Mouse (Mus musculus): Measurements from ENCODE around the gene Rs1.
"Not testable (repeated sequence)": the region's sequence is repeated elsewhere in the genome, so short reads cannot be mapped to it uniquely, and the experiment has no call there.

Gene Rs1

DNA sequence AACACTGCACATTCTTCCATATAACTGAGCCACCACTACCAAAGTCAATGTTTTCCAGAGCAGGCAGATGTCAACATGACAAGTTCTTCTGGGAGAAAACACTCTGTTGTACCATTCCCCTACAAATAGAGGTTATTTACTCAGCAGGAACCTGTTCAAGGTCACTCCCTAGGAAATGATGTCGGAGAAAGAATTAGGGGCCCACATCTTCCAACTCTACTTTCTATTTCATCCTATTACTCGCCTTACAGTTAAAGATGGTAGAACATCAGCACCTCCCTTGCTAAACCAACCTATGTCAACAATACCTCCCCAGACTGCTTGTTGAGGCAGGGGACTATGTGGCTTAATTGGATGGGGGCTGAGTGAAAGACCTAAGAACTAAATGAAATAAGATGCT is at the start of gene Rs1:
TSS of gene Rs1 (plus strand) at position 301 of the 400 bp plus-strand sequence.
- no peak for DNase-seq (ENCODE audit: low read depth, low spot score)

DNA sequence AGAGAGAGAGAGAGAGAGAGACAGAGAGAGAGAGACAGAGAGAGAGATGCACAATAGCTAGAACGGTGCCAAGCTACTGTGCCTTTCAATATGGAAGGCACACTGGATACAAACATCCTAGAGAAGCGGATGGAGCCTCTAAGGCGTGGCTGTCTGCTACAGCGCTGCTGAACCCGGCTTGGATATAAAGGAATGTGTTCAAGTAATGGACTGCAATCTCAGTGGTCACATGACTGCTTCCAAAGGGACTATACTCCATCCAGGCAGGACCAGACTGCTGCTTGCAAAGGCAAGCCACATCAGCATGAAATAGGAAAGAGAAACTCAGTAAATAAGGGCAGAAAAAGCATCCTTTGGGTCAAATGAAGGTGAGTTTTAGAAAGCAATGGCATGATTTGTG is 32.2 kb upstream of the Rs1 start, which contains the start of gene Ppef1:
TSS of gene Ppef1 (minus strand) at position 116 of the 400 bp plus-strand sequence.
- peak; percentile 65 for DNase-seq (ENCODE audit: low read depth, low spot score)

DNA sequence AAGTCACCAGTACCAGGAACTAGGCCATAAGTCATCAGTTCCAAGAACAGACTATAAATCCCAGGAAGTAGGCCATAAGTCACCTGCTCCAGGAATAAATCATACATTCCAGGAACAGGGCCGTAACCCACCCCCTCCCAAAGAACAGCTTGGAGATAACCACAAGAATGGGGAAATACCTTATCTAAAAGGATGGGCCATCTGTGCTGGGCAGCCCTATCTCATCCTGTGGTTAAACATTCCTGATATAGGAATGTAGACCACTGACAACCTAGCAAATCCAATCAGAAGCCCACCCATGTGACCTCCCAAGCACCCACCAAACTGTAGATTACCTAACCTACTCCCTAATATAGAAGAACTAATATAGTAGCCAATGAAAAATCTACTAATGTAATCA is 22.4 kb upstream of the Rs1 start:
- DNase-seq (ENCODE audit: low read depth, low spot score), result peak; percentile 41

DNA sequence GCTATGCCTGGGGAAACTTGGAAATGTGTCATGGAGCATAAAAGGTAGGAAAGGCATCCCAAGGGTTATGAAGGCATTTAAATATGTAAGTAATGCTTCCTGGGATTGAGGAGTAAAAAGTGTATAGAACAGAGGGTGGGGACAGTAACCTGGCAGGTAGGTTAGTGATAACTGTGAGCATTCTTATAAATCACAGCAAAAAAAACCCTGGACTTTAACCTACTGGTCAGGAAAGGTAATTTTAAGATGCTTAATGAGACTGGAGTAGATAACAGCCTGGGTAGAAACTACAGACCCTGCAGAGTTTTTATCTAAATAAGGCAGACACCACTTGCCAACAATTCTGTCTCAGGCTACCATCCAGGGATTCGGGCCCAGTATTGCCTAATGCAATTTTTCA is 19.2 kb upstream of the Rs1 start:
- DNase-seq (ENCODE audit: low read depth, low spot score), result no peak

DNA sequence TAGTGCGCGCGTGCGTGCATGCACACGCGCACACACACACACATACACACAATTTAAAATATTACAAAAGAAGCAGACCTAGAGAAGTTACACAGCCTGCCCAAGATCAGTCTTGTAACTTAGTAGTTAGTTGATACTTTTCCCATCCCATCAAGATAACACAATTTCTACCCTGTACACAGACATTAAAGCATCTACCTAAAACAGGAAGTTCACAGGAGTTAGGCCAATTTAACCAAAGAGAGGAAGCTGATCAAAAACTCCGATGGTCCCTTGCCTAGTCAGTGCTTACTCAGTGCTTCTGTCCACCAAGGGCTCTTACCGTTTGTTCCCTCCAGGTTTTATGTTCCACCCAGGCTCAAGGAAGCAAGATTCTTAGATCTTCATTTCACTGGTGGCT is 17.0 kb upstream of the Rs1 start:
- DNase-seq (ENCODE audit: low read depth, low spot score), result no peak

DNA sequence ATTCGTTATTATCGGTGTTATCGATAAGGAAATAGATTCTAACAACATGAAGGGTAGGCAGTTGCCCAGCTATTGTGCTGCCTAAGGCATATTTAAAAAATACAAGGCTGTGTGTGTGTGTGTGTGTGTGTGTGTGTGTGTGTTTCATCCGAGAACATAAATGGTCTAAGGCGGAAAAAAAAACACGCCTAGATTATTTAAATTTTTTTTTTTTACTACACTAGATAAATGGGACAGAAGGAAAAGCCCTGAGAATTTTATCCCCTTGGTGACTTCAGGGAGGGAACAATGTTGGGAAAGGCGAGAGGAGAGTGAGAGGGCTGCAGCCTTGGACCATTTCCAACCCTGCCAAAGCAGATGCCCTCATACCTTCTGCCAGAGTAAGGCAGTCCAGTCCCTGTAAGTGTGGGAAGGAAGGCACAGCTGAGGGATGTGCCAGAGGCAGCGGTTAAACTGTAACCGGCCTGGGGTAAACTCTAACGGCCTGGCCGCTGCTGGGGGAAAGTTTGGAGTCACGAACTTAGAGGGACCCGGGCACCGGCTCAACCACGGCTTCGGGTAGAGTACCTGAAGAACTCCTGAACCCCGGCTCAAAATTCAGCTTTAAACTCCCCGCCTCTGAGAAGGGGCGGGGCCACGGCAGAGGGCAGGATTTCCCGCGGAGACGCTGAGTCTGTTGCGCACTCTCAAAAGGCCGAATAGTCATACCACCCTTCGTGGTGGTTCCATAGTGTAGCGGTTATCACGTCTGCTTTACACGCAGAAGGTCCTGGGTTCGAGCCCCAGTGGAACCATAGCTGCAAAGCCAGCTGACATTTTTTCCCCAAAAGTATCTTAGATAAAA is 2.2 kb upstream of the Rs1 start:
- peak; percentile 89 for DNase-seq (ENCODE audit: low read depth, low spot score)

DNA sequence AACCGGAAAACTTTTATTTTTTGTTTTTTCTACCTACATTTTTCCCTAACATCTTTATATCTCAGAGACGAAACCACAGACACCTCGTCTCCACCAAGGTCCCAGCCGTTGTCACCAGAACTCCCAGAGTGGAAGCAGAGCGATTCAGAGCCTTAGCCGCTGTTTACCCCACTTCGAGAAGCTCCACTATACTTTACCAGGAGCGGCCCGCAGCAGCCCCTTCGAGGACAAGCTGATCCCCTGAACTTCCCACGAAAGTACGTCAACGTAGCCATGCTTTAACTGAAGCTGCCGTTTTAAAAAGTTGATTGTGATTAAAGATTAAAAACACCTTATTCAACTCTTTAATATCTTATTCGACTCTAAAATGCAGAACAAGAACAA is 1.6 kb upstream of the Rs1 start:
- DNase-seq (ENCODE audit: low read depth, low spot score), result no peak

DNA sequence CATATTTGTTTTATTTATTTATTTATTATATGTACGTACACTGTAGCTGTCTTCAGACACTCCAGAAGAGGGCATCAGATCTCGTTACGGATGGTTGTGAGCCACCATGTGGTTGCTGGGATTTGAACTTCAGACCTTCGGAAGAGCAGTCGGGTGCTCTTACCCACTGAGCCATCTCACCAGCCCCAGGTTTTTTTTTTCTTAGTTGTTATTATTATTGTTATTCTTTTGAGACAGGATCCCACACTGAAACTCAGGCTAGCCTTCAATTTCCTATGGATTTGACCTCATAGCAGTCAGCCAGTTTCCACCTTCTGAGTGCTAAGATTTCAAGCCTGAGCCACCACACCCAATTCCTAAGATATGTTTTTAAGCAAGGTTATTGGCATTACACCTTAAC is 1.8 kb downstream of the Rs1 start:
- not testable (repeated sequence) for DNase-seq (ENCODE audit: low read depth, low spot score)

DNA sequence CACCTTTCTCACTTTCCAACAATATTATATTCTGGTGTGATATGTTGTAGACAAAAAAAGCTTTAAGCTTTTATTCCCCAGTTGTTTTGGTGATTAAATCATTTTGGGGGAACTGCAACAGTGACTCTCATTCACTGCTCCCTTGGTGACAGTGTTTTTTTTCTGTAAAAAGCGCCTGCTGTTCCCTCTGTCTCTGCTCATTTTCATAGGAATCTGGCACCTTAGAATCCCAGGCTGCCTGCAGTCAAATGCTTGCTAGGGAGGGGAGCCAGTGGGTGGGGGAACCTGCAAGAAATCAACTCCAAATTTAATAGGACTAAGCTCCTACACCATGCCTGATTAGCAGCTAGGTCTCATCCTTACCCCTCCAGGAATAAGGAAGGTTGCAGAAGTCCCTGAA is 5.2 kb downstream of the Rs1 start:
- DNase-seq (ENCODE audit: low read depth, low spot score), result no peak

DNA sequence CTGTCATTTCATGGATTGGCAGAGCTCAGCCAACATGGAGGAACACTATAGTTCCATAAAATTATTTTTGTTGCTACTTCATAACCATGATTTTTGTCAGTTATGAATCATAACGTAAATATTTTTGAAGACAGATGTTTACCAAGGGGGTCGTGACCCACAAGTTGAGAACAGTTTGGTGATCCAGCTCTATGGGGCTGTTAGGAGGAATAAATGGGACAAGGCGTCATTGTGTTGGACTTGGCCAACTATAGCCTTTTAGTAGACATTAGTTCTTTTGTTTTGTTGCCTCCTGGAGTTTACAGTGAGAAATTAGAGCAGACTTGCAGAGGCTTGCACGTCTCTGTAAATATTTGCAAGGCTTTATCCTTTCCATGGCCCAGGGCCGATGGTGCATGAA is 14.5 kb downstream of the Rs1 start:
- DNase-seq (ENCODE audit: low read depth, low spot score), result peak; percentile 55

DNA sequence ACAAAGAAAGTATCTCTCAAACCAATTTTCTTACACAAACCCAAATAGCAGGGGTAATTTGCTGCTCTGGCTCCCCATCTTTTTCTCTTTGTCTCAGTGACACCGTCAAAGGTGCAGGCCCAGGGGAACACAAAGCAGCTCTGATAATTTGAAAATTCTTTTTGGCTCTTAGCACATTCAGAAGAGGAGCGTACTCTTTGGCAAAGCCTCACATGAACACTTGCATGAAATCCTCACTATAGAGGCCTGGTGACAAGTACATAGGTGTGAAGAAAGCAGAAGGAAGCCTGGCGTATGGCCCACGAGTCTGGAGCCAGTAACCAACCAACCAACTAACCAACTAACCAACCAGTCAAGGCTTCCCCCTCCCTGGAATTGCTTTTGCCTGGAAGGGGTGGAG is 27.1 kb downstream of the Rs1 start:
- DNase-seq (ENCODE audit: low read depth, low spot score), result no peak

DNA sequence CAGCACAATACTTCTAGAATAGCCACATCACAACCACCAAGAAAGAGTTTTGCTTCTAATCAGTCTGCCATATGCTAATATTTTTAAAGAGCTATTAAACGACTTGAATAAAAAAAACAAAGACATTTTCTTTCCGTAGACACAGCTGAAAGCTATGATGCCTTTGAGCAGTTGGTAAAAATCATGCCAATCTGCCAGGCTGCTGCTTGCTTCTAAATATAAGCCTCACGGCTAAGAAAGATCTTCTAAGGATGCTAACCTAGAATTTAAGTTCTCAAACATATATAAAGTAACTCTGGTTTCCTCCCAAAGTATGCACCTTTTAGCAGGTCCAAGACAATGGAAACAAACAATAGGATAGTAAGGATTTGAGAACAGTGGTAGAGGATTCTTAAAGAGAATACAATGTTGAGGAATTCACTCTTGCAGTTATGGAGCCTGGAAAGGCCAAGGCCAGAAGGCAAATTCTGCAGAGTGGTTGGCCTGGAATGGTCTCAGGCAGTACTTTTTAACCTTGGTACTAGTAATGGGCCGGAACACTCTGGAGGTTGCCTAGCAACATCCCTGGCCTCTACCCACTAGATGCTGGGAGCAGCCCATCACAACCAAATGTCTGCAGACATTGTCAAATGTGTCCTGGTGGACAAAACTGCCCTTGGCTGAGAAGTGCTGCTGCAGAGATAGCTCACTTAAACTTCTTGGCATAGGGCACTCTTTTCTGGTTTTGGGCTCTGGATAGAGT is 36.8 kb downstream of the Rs1 start:
- peak; percentile 3 for DNase-seq (ENCODE audit: low read depth, low spot score)

DNA sequence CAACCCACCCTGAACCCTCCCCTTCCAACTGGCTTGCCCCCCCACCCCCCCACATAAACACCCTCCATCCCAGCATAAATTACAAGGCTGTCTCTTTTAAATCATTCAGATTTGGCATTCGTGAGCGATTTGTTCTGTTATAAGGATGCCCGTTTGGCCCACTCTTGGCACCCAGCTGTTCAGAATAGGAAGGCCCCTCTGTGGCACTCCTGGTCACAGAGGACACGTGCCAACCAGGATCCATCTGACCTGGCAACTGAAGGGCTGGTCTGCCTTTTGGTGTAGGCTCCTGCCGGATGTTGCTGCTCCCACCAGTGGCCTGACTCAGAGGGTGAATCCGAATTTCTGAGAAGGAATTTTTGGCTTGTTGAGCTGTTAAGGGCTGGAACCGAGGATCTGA is 40.4 kb downstream of the Rs1 start:
- DNase-seq (ENCODE audit: low read depth, low spot score), result no peak

Data from 3T3-L1 (cell line).